8 mouse cellular contexts compared by ENCODE assay signal in the genomic region with DNA sequence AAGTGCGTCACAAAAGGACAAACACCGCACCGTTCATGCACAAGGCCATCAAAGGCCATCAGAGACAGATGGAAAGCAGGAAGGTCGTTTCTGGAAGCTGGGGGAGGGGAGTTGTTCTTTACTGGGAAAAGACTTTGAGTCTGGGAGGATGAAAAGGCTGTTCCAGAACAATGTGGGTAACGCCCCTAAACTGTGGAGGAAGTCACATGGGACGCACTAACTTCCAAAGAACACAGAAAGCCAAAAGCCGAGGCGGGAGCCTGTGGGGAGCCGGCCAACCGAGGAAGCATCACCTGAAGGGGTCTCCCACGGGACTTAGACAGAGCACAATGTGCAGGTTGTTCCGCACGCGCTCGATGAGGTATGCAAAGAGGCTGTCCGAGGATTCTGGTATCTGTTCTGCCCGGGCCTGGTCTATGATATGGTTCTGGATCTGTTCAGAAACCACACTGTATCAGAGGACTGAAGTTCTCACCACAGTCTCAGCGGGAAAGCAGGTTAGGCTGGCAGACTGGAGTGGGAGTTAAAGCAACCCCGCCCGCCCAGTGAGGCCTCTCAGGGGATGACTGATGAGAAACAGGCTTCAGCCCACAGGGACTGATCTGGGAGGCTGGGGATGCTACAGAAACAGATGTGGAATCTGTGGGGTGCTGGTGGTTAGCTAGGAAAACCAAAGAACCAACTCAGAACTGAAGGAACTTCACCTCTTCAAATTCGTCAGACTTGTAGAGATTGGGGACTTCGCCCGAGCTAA. TPM values are rescaled to one million over a fixed set of nuclear protein-coding genes. Genes with fewer than 3 reads are reported as not detected.
DNase-seq lines count a peak whose midpoint lies in the region; ATAC-seq lines count a peak whose summit lies in the region.

No protein-coding gene starts in this region.

- no peak overlapping the region; the same call in 1 of the 2 replicates for H3K9ac ChIP-seq in stomach, embryonic 14.5 days (replicated peaks; ENCODE audit: low read depth, low read length)

- ATAC-seq in stomach, embryonic 14.5 days (ENCODE audit: insufficient number of reproducible peaks, insufficient read depth, low FRiP score, low read depth): no peak; the same call in 1 of the 2 replicates
- ATAC-seq in granulocyte monocyte progenitor cell, adult 5-6 weeks (replicated peaks; ENCODE audit: poor library complexity, severe bottlenecking): no peak

- H3K4me2 ChIP-seq in stomach, embryonic 14.5 days (replicated peaks; ENCODE audit: low read depth, low read length): 0 out of 2 replicates have a peak overlapping the region, but pooled peaks have one; percentile 10

- H3K27me3 ChIP-seq in stomach, embryonic 14.5 days (ENCODE audit: control insufficient read depth, insufficient read depth, low read length): no peaks in the 10 kb centered on the region

- peak overlapping the region; percentile 33; the same call in 1 of the 2 replicates for H3K27ac ChIP-seq in stomach, embryonic 14.5 days (ENCODE audit: low read length)

- WGBS in stomach, embryonic 14.5 days: 50% methylated on average over 23 of the region's 23 CpGs

- no peaks in the 10 kb centered on the region for H3K9me3 ChIP-seq in stomach, embryonic 14.5 days (ENCODE audit: control insufficient read depth, low read depth, low read length)

- no peaks in the 10 kb centered on the region for H3K36me3 ChIP-seq in stomach, embryonic 14.5 days (ENCODE audit: control insufficient read depth, insufficient read depth, low read length)

- DNase-seq in ovary, postnatal 10 days (ENCODE audit: low spot score): peak; percentile 29
- no peak for DNase-seq in ovary, postnatal 36 days (ENCODE audit: low spot score)
- peak; percentile 78 to 85 for DNase-seq in heart, adult 9 months (ENCODE audit: low spot score in 2 of 2)
- DNase-seq in kidney, postnatal 36 days: peak; percentile 22 to 53
- DNase-seq in frontal cortex, postnatal 14 days (ENCODE audit: low spot score in 2 of 2): no peak
- DNase-seq in left cerebral cortex, adult 9 months (ENCODE audit: low spot score in 2 of 2): no peak

- peaks cover 15% of the 10 kb centered on the region; the same call in 1 of the 2 replicates for H3K4me1 ChIP-seq in stomach, embryonic 14.5 days (ENCODE audit: control insufficient read depth, insufficient read depth, low read length)

- H3K4me3 ChIP-seq in stomach, embryonic 14.5 days (ENCODE audit: low read depth, low read length): no peak overlapping the region

RNA-seq across cellular contexts. Expression of gene Kdm6b, which starts 38.8 kb away (rescaled TPM):
- 30.6 and 34.3 TPM in 2 replicates for polyA plus RNA-seq in stomach, embryonic 14.5 days (2014; fragmentation: Nextera tagmentation; extraction: Ambion mirVana)
- 12.1 and 14.4 TPM in 2 replicates for total RNA-seq in granulocyte monocyte progenitor cell, adult 5-6 weeks (2014; fragmentation: Nextera tagmentation)
- 0.99 and 2.8 TPM in 2 replicates for total RNA-seq in granulocyte monocyte progenitor cell, adult 5-6 weeks (2017)

RNA-seq across cellular contexts. Expression of gene Tmem88, which starts 54.3 kb away (rescaled TPM):
- 30.0 and 30.3 TPM in 2 replicates for polyA plus RNA-seq in stomach, embryonic 14.5 days (2014; fragmentation: Nextera tagmentation; extraction: Ambion mirVana)
- total RNA-seq in granulocyte monocyte progenitor cell, adult 5-6 weeks (2014; fragmentation: Nextera tagmentation): not detected in 2 replicates
- 0.56 TPM in 1 of 2 replicates, not detected in the other for total RNA-seq in granulocyte monocyte progenitor cell, adult 5-6 weeks (2017)

RNA-seq across cellular contexts. Expression of gene Cyb5d1, which starts 56.9 kb away (rescaled TPM):
- 15.0 and 23.5 TPM in 2 replicates for polyA plus RNA-seq in stomach, embryonic 14.5 days (2014; fragmentation: Nextera tagmentation; extraction: Ambion mirVana)
- 22.8 and 25.2 TPM in 2 replicates for total RNA-seq in granulocyte monocyte progenitor cell, adult 5-6 weeks (2014; fragmentation: Nextera tagmentation)
- 32.7 and 38.2 TPM in 2 replicates for total RNA-seq in granulocyte monocyte progenitor cell, adult 5-6 weeks (2017)

RNA-seq across cellular contexts. Expression of gene Naa38, which starts 57.0 kb away (rescaled TPM):
- 158 and 177 TPM in 2 replicates for polyA plus RNA-seq in stomach, embryonic 14.5 days (2014; fragmentation: Nextera tagmentation; extraction: Ambion mirVana)
- 164 and 170 TPM in 2 replicates for total RNA-seq in granulocyte monocyte progenitor cell, adult 5-6 weeks (2014; fragmentation: Nextera tagmentation)
- 112 and 181 TPM in 2 replicates for total RNA-seq in granulocyte monocyte progenitor cell, adult 5-6 weeks (2017)

Comparison
In these comparisons a context has a peak if more than half of its experiments do, and no peak if none do; other contexts are left out.
1. DNase-seq: peak in ovary, postnatal 10 days (single experiment), heart, adult 9 months (2 of 2) and kidney, postnatal 36 days (2 of 2); none in ovary, postnatal 36 days (single experiment), frontal cortex, postnatal 14 days (0 of 2) and left cerebral cortex, adult 9 months (0 of 2).